Mouse (Mus musculus) B cell, adult (primary cell): ENCODE measurements around the gene Klk8. TPM values are rescaled to one million over a fixed set of nuclear protein-coding genes. Genes with fewer than 3 reads are reported as not detected.

Experiments
- total RNA-seq: library from RNA; stranded (reverse); gene quantifications from 4 replicates; pipeline ENCODE4 v1.2.4, GENCODE M21; 2023; ENCODE audit not compliant: inconsistent age

Klk8 gene
- total RNA-seq = 1.1 to 6.0 TPM (median 4.7 TPM) in 4 replicates

DNA sequence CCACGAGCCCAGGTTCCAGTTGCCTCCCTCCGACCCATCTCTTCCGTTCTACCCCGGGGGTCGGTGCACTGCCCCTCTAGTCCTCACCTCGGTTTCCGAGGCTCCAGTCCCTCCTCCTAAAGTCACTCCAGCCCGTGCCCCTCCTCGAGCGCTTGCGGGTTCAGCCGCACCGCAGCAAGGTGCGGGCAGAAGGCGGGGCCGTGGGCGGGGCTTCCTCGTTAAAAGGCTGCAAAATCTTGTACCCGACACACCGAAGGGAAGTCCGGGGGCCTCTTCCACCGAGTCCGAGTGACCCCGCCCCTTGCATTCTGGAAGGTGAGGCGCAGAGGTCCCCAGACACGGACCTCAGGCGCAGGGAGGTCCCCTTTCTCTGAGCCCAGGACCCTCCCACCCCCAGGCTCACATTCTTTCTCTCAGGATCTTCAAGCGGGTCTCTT is at the start of gene Klk8:
Klk8 (plus strand) TSS at position 245 of the 437 bp plus-strand sequence.

DNA sequence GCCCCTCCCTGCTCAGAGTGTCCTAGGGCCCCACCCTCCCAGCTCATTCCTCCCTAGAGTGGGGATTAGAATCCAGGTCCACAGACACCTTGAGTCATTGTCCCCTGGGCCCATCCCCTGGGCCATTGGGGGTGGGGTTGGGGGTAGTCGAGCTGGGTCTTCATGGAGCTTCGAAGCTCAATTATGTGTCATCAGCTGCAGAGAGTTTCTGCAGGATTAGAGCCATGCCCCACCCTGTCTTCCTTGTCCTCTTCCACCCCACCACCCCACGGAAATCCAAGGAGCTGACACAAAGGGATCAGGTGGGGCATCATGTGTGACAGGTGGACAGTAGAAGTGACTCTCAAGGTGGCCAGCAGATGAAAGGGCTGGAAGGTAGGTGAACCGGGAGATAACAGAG is 28.8 kb upstream of the Klk8 start, which contains the start of gene Klk12:
Klk12 (plus strand) TSS at position 301 of the 400 bp plus-strand sequence.

DNA sequence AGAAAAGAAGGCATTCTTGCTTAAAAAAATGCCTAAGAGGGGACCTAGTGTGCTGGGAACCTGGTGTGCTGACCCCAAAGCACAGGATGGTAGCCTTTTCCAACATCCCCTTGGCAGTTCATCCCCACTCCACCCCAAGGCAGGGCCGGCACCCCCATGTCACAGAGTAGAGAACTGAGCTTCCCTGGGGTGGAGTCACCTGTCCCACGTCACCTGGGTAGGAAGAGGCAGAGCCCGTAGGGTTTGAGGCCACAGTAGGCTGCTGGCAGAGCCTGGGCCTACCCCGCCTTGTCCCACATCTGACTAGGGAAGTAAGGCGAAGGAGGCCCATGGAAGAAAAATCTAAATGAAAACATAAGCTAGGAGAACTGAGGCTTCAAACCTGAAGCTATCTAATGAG is 23.0 kb upstream of the Klk8 start, which contains the start of gene Klk11:
Klk11 (plus strand) TSS at position 241 of the 400 bp plus-strand sequence.

DNA sequence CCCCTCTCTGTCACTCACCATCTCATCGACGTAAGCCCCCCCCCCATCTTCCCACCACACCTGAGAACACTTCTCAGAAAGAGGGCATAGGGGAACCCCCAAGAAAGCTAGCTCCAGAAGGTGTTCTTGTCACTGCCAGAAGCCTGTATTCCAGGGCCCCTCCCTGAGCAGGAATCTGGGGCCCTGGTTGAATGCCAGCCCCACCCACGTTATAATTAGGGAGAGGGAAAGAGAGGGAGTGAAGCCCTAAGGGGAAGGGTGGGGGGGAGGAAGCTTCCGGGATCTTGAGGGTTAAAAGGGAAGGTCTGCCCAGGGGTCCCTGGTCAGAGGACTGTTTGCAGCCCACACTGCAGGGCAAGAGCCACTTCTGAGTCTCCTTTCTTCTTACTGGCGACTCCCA is 16.6 kb upstream of the Klk8 start, which contains the start of gene Klk10:
Klk10 (plus strand) TSS at position 290 of the 400 bp plus-strand sequence.

DNA sequence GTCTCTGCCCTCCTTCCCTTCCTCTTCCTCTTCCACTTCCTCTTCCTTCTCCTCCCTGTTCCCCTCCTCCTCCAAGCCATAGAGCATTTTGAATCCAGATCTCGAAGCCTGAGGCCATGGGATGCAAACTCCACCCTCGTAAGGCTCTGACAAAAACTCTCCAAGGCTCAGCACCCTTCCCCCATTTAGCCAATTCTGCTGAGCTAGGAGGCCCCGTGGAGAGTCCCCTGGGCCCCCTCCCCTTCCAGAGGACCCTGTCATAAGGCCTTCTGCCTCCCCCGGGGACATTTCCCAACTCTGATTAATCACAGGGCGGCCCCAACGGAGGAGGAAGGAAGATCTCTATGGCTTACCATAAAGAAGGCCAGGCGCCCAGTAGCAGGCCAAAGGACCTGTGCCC is 5.8 kb upstream of the Klk8 start, which contains the start of gene Klk9:
Klk9 (plus strand) TSS at position 301 of the 400 bp plus-strand sequence.

DNA sequence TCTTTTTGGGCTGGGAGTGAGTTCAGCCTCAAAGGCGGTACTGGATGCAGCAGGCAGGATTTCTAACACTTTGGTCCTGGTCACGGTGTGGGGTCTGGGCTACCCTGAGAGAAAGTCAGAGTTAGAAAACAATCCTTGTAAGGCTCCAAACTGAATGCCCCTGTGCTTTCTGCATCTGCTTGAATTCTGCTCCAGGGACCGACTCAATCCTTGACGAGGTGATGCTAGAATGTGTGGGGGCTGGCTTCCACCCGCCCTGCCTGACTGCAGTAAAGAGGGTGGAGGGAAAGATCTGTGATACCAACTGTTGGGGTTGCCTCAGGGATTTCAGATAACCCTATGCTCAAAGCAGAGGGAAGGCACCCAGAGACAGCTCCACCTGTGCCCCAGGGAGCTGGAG is 13.6 kb downstream of the Klk8 start, which contains the start of gene Klk7:
Klk7 (plus strand) TSS at position 301 of the 400 bp plus-strand sequence.

DNA sequence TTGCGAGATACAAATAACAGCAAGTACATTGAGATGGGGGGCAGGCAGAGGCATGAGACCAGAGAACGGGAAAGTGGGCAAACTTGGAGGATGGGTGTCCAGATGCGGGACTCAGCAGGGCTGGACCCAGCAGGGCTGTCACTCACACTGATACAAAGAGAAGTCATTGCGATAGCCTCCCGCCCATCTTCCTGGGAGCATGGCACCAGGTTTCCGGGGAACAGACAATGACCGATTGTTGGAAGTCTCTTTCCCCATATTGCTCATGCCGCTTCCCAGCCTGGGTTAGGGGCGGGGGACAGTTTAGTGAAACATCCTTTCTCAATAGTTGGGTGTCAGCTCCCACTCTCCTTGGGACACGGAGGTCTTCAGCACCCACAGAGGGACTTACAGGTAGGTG is 26.8 kb downstream of the Klk8 start, which contains the start of gene Klk6:
Klk6 (plus strand) TSS at position 301 of the 400 bp plus-strand sequence.

DNA sequence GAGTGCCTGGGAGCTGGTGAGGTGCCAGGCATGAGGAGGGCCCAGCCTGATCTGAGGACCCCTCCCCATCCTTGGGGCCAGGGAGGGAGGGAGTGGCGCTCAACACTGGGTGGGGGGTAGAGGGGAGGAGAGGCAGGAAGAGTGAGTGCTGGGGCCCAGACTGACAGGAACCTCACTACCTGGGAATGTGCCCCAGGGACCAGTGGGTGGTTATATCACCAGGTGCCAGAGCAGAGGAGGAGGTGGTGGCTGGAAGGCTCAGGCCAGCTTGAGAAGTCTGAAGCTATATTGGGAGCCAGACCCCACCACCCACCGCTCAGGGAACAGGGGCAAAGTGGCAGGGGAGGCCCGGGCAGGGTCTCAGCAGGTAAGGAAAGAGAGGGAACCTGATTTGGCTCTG is 44.3 kb downstream of the Klk8 start, which contains the start of gene Klk5:
Klk5 (plus strand) TSS at position 271 of the 400 bp plus-strand sequence.

Other genes starting within 250 kb of the Klk8 start
- 1.9 to 2.5 TPM (median 2.5 TPM) in 4 replicates for gene Zfp658, start 235.3 kb upstream of the Klk8 start, total RNA-seq
- gene Zfp719, start 218.0 kb upstream of the Klk8 start, total RNA-seq = 8.9 to 14.1 TPM (median 10.7 TPM) in 4 replicates
- gene Zfp819, start 190.4 kb upstream of the Klk8 start, total RNA-seq = not detected in 4 replicates
- gene Ceacam18, start 162.9 kb upstream of the Klk8 start, total RNA-seq = not detected in 4 replicates
- 1.7 to 2.6 TPM (median 2.1 TPM) in 4 replicates for gene Siglece, start 137.4 kb upstream of the Klk8 start, total RNA-seq
- 5.3 to 7.2 TPM (median 6.0 TPM) in 4 replicates for gene Ctu1, start 125.6 kb upstream of the Klk8 start, total RNA-seq
- not detected in 4 replicates for gene Klk14, start 107.2 kb upstream of the Klk8 start, total RNA-seq
- gene Klk13, start 85.0 kb upstream of the Klk8 start, total RNA-seq = not detected in 4 replicates
- gene Klk12, start 28.7 kb upstream of the Klk8 start, total RNA-seq = not detected in 4 replicates
- not detected in 4 replicates for gene Klk11, start 23.0 kb upstream of the Klk8 start, total RNA-seq
- gene Klk10, start 16.5 kb upstream of the Klk8 start, total RNA-seq = not detected in 4 replicates
- not detected in 4 replicates for gene Klk9, start 5.7 kb upstream of the Klk8 start, total RNA-seq
- not detected in 4 replicates for gene Klk7, start 13.7 kb downstream of the Klk8 start, total RNA-seq
- gene Klk6, start 26.9 kb downstream of the Klk8 start, total RNA-seq = not detected in 4 replicates
- not detected in 4 replicates for gene Klk5, start 44.4 kb downstream of the Klk8 start, total RNA-seq
- gene Klk4, start 83.6 kb downstream of the Klk8 start, total RNA-seq = not detected in 4 replicates
- not detected in 4 replicates for gene Klk15, start 136.2 kb downstream of the Klk8 start, total RNA-seq
- gene Klk1b8, start 153.1 kb downstream of the Klk8 start, total RNA-seq = not detected in 4 replicates
- gene Klk1b1, start 169.2 kb downstream of the Klk8 start, total RNA-seq = not detected in 4 replicates
- gene Klk1b9, start 178.5 kb downstream of the Klk8 start, total RNA-seq = not detected in 4 replicates
- not detected in 4 replicates for gene Klk1b11, start 198.3 kb downstream of the Klk8 start, total RNA-seq
- not detected in 4 replicates for gene Klk1b26, start 214.6 kb downstream of the Klk8 start, total RNA-seq